Mouse (Mus musculus) liver, embryonic 14.5 days (tissue): ENCODE data around the gene Mink1.

ENCODE experiments used
- CTCF ChIP-seq: IDR thresholded peaks from 2 replicates; pipeline ENCODE4 v1.5.1; 2016; ENCODE audit warnings: antibody characterized with exemption, low read depth, control low read depth
- EP300 ChIP-seq: IDR thresholded peaks from 2 replicates; pipeline ENCODE4 v1.6.1; 2016; ENCODE audit warnings: antibody characterized with exemption, low read depth

GRCm38 (mm10) chr11:70579710-70580357, 17.2 kb downstream of the Mink1 start:
- no peak for TF ChIP-seq CTCF
- TF ChIP-seq EP300, result no peak
